Mouse (Mus musculus): ENCODE measurements around the gene Apopt1. TPM values are rescaled to one million over a fixed set of nuclear protein-coding genes. Genes with fewer than 3 reads are reported as not detected.

Gene Apopt1
- total RNA-seq, 2 experiments from 2014 or later: 4.8 to 8.4 TPM

GRCm38 (mm10) chr12:111678997-111679396, 34.1 kb upstream of the Apopt1 start:
- no peak for ATAC-seq (replicated peaks; ENCODE audit: low FRiP score, poor library complexity, severe bottlenecking)

DNA sequence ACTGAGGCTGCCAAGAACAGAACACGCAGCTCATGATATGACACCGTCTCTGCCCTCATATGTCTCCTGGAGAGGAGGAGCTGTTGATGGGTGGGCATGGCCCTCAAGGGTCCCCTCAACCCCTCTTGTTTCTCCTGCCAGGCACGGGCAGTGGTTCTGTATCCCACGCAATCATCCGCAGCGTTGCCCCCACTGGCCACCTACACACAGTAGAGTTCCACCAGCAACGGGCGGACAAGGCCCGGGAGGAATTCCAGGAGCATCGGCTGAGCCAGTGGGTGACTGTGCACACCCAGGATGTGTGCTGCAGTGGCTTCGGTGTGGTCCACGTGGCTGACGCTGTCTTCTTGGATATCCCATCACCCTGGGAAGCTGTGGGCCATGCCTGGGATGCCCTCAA, 32.4 kb upstream of the Apopt1 start:
- no peak for ATAC-seq (replicated peaks; ENCODE audit: low FRiP score, poor library complexity, severe bottlenecking)

GRCm38 (mm10) chr12:111681305-111681704, 31.8 kb upstream of the Apopt1 start:
- ATAC-seq (replicated peaks; ENCODE audit: low FRiP score, poor library complexity, severe bottlenecking): no peak

DNA sequence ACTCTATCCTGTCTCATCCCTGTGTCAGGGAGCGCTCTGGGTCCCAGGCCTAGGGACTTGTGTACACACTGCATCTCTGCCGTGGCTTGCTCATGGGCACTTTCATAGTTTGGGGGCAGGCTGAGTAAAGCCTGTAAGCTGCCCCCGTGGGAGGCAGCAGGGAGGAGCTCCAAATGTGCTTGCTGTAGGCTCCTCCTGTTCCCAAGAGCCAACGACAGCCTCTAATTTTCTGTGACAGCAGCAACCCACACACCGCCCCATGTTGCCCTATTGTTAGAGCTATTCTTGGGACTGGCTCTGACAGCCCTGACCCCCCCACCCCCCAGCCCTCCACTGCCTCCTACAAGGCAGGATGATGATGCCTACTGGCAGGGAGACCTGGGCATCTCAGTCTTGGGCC, 31.1 kb upstream of the Apopt1 start:
- no peak for ATAC-seq (replicated peaks; ENCODE audit: low FRiP score, poor library complexity, severe bottlenecking)

DNA sequence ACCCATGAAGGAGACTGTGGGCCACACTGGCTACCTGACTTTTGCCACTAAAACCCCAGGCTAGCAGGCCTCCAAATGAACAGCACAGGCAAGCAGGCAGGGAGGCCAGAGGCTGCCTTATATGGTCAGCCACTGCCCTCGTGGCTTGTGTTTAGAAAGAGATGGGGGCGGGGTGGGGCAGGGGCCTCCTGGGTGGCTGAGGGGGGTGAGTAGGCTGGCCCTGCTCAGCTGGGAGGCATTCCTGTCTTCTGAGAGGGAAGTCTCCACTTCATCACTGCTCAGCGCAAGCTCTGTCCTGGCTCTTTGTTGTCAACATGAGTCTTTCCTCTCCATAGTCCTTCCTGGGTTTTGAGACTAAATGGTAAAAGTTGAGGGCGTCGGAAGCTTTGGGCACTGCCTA, 30.3 kb upstream of the Apopt1 start:
- ATAC-seq (replicated peaks; ENCODE audit: low FRiP score, poor library complexity, severe bottlenecking): no peak

- no peak for ATAC-seq (replicated peaks; ENCODE audit: low FRiP score, poor library complexity, severe bottlenecking)
Measured at GRCm38 (mm10) chr12:111686390-111686789, 26.7 kb upstream of the Apopt1 start.

DNA sequence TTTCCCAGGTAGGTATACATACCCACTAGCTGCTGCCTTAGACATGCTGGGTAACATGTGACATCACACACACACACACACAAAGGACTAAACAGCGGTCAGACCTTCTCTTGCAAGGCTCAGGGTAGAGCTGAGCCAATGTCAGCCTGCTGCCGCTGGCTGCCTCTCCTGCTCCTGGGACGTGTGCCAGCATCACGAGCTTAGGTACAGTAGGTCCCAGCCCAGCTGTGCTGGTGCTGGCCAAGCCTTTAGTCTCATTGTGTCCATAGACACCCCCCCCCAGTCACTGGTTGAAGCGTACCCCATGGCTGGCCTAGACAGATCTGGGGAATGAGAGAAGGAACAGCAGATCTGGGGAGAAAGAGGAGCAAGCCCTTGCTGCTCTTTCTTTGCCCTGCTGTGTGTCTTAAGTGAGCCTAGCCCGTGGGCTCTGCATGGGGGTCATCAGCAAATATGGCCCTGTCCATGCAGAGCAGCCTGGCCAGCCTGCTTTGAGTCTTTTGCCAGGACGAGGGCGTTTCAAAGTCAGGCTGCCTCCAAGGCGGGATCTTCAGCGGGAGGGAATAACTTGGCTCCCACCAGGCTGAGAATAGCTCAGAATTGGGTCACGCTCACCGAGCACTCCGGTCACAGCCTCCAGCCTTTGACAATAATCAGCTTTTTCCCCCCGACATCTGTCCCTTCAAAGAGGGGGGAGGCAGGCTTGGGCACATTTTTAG, 25.6 kb upstream of the Apopt1 start:
- no peak for ATAC-seq (replicated peaks; ENCODE audit: low FRiP score, poor library complexity, severe bottlenecking)

GRCm38 (mm10) chr12:111688069-111688428, 25.0 kb upstream of the Apopt1 start:
- ATAC-seq (replicated peaks; ENCODE audit: low FRiP score, poor library complexity, severe bottlenecking): no peak

GRCm38 (mm10) chr12:111689426-111689825, 23.6 kb upstream of the Apopt1 start:
- ATAC-seq (replicated peaks; ENCODE audit: low FRiP score, poor library complexity, severe bottlenecking): no peak

- no peak for ATAC-seq (replicated peaks; ENCODE audit: low FRiP score, poor library complexity, severe bottlenecking)
Measured at GRCm38 (mm10) chr12:111691346-111691872, 21.7 kb upstream of the Apopt1 start.

- ATAC-seq (replicated peaks; ENCODE audit: low FRiP score, poor library complexity, severe bottlenecking): no peak
Measured at GRCm38 (mm10) chr12:111692899-111693298, 20.2 kb upstream of the Apopt1 start.

- ATAC-seq (replicated peaks; ENCODE audit: low FRiP score, poor library complexity, severe bottlenecking): no peak
Measured at GRCm38 (mm10) chr12:111693341-111694270, 19.5 kb upstream of the Apopt1 start.

DNA sequence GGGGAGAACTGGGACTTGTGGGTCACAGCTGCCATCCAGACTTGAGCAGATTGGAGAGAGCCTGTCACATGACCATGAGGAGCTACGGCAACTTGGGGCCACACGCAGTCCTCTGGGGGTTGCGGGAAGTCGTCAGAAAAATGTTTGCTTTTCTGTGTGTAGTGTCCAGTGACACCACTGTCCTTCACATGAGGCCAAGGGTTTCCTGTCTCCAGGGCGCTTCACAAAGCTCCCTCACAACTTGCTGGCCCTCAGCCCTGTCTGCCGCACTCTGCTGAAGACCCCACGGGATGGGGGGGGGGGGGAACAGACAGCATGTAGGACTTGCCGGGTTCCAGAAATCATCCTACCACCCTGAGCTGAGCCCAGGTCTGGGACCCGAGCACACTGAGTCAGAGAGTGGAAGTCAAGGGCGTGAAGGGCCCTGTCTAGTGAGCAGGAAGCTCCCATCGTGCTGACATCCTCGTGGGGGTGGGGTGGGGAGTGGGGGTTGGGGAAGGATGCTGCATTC, 18.7 kb upstream of the Apopt1 start:
- no peak for ATAC-seq (replicated peaks; ENCODE audit: low FRiP score, poor library complexity, severe bottlenecking)

GRCm38 (mm10) chr12:111694880-111695804, 17.9 kb upstream of the Apopt1 start:
- no peak for ATAC-seq (replicated peaks; ENCODE audit: low FRiP score, poor library complexity, severe bottlenecking)

- peak; percentile 61 for ATAC-seq (replicated peaks; ENCODE audit: low FRiP score, poor library complexity, severe bottlenecking)
Measured at GRCm38 (mm10) chr12:111696239-111696638, 16.8 kb upstream of the Apopt1 start.

- no peak for ATAC-seq (replicated peaks; ENCODE audit: low FRiP score, poor library complexity, severe bottlenecking)
Measured at GRCm38 (mm10) chr12:111697708-111698107, 15.4 kb upstream of the Apopt1 start.

GRCm38 (mm10) chr12:111698346-111698913, 14.6 kb upstream of the Apopt1 start:
- ATAC-seq (replicated peaks; ENCODE audit: low FRiP score, poor library complexity, severe bottlenecking): no peak

GRCm38 (mm10) chr12:111699542-111699941, 13.5 kb upstream of the Apopt1 start:
- ATAC-seq (replicated peaks; ENCODE audit: low FRiP score, poor library complexity, severe bottlenecking): no peak

- no peak for ATAC-seq (replicated peaks; ENCODE audit: low FRiP score, poor library complexity, severe bottlenecking)
Measured at GRCm38 (mm10) chr12:111700920-111701458, 12.1 kb upstream of the Apopt1 start.
